Mouse (Mus musculus): ENCODE results near the gene Usp7.
A peak's percentile ranks its signal among the peaks of the same experiment; 100 is the strongest.
"Not testable (repeated sequence)": the region's sequence is repeated elsewhere in the genome, so short reads cannot be mapped to it uniquely, and the experiment has no call there.

Gene Usp7

GRCm38 (mm10) chr16:8748175-8748846 lies 43.8 kb downstream of the Usp7 start:
- DNase-seq, result peak; percentile 44 to 61

GRCm38 (mm10) chr16:8747772-8748171 lies 44.3 kb downstream of the Usp7 start:
- no peak for DNase-seq

- DNase-seq, result no peak
Observed at GRCm38 (mm10) chr16:8746509-8746908, 45.6 kb downstream of the Usp7 start.

- no peak for DNase-seq
Observed at GRCm38 (mm10) chr16:8745751-8746150, 46.4 kb downstream of the Usp7 start.

GRCm38 (mm10) chr16:8743989-8744388 lies 48.1 kb downstream of the Usp7 start:
- no peak for DNase-seq

- DNase-seq, result no peak
Observed at GRCm38 (mm10) chr16:8741697-8742096, 50.4 kb downstream of the Usp7 start.

GRCm38 (mm10) chr16:8741110-8741509 lies 51.0 kb downstream of the Usp7 start:
- no peak for DNase-seq

GRCm38 (mm10) chr16:8738542-8739514 lies 53.3 kb downstream of the Usp7 start:
- peak; percentile 94 to 96 for DNase-seq

GRCm38 (mm10) chr16:8737666-8738541 lies 54.2 kb downstream of the Usp7 start:
- peak; percentile 55 to 72 for DNase-seq

- peak in 1 of 2 experiments; percentile 43 for DNase-seq
Observed at GRCm38 (mm10) chr16:8737341-8737665, 54.8 kb downstream of the Usp7 start.

GRCm38 (mm10) chr16:8736757-8737156 lies 55.4 kb downstream of the Usp7 start:
- DNase-seq, result no peak

- peak; percentile 33 to 46 for DNase-seq
Observed at GRCm38 (mm10) chr16:8736032-8736431, 56.1 kb downstream of the Usp7 start.

- no peak for DNase-seq
Observed at GRCm38 (mm10) chr16:8734693-8735092, 57.4 kb downstream of the Usp7 start.

GRCm38 (mm10) chr16:8733624-8734023 lies 58.5 kb downstream of the Usp7 start:
- no peak for DNase-seq

- DNase-seq, result not testable (repeated sequence)
Observed at GRCm38 (mm10) chr16:8732450-8732849, 59.7 kb downstream of the Usp7 start.

- DNase-seq, result no peak
Observed at GRCm38 (mm10) chr16:8731630-8732029, 60.5 kb downstream of the Usp7 start.

- no peak for DNase-seq
Observed at GRCm38 (mm10) chr16:8728111-8728748, 63.9 kb downstream of the Usp7 start.

- DNase-seq, result no peak
Observed at GRCm38 (mm10) chr16:8725807-8726206, 66.3 kb downstream of the Usp7 start.

GRCm38 (mm10) chr16:8724031-8724430 lies 68.1 kb downstream of the Usp7 start:
- DNase-seq, result no peak

- no peak for DNase-seq
Observed at GRCm38 (mm10) chr16:8720447-8720846, 71.7 kb downstream of the Usp7 start.

- DNase-seq, result peak; percentile 32 to 50
Observed at GRCm38 (mm10) chr16:8717744-8718143, 74.4 kb downstream of the Usp7 start.

GRCm38 (mm10) chr16:8716300-8716699 lies 75.8 kb downstream of the Usp7 start:
- no peak for DNase-seq

All from kidney, postnatal 4 days (tissue).